Mouse (Mus musculus) adrenal gland, adult (tissue): ENCODE measurements around the gene Paqr8.
A peak's percentile ranks its signal among the peaks of the same experiment; 100 is the strongest.

ENCODE experiments used
- DNase-seq, 2 experiments: peaks; one replicate each; pipeline ENCODE4 v3.0.0; 2022 to 2023; ENCODE audit warnings: low spot score in 1 of 2; ENCODE audit not compliant: inconsistent age in 2 of 2

Paqr8 gene

DNA sequence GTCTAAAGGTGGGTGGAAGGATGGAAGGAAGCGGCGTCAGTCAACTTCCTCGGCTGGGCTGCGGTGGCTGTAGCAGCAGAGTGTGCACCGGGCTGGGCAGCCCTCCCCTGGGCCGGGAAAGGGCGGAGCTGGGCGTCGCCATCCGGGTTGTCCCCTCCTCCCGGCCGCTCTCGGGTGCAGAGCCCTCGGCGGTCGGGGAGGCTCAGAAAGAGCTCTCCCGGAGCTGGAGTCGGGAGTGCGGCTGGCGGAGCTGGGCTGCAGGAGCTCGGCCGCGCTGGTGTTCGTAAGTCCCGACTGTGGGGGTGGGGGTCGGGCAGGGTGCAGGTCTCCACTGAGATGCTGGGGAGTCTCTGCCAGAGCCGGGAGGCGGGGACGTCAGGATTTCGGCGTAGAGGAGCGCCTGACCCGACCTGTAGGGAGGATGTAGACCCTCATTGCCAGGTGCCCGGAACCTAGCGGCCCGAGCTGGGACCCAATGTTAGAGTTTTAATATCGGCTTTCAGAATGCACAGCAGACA is at the start of gene Paqr8:
Gene Paqr8 (plus strand): TSS at position 203 of the 518 bp plus-strand sequence.
- peak; percentile 95 to 97 for DNase-seq

DNA sequence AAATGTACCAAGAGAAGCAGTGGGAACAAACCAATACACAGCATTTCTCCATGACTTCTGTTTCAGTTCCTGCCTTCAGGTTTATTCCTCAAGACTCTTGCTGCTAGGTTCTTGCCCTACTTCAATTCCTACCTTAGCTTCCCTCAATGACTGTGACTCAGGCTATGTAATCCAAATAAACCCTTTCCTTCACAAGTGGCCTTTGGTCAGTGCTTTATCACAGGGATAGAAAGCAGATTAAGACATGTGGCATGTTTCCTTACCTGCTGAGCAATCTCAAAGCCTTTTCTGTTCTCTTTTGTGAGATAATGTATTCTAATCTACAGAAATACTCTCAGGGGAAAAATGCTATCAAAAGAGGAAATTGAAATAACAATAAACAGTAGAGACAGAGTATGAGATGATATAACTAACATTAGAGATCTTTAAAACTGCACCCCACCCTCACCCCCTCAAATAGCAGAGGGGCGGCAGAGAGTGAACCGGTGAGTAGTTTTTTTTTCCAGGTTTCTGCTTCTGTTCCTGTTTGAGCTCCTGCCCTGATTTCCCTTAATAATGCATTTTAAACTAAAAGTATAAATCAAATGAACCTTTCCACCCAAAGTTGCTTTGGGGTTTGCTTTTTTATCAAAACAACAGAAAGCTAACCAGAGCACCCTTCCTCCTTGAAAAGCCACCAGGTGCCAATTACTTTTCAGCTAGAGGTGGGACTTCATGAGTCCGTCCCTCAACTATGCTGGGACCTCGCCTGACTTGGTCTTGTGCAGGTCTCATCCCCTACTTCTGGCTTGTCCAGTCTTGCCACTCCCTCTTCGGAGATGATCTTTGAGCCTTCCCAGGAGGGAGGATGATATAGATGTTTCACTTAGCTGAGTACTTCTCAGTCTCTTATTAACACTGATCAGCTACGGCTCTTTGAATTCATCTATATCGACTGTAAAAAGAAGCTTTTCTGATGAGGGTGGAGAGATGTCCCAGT is 33.2 kb upstream of the Paqr8 start:
- no peak for DNase-seq

DNA sequence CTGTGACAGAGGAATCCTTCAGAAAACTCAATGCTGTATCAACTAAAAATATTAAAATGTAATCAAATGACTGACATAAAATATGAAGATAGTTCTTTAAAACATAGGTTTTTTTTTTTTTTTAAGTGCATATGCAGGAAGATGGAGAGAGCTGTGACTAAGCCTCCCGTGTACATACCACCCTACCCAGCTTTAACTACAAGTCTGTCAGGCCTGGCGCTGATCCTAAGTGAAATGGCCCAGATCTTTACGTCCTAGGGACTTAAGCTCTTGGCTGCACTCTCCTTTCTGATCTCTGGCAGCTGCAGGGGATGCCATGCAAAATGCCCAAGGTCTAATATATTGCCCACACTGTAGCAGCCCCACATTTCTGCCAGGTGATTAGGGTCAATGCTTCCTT is 29.6 kb upstream of the Paqr8 start:
- DNase-seq: no peak

DNA sequence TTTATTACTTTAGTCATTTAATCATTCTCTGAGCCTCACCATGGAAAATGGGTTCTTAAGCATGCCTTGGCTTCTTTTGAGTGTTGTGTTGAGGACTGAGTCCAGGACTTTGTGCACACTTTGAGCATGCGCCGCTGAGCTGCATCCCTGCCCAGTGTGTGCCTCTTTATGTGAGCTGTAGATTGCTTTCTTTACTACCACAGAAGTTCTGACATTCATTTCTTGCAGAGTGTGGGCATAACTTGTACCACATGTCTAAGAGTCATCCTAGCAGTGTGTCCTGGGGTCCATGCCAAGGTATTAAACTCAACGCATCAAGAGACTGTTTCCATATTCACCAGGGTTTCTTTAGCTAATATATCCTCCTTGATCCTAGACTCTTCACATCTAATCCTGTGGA is 28.5 kb upstream of the Paqr8 start:
- DNase-seq: no peak

DNA sequence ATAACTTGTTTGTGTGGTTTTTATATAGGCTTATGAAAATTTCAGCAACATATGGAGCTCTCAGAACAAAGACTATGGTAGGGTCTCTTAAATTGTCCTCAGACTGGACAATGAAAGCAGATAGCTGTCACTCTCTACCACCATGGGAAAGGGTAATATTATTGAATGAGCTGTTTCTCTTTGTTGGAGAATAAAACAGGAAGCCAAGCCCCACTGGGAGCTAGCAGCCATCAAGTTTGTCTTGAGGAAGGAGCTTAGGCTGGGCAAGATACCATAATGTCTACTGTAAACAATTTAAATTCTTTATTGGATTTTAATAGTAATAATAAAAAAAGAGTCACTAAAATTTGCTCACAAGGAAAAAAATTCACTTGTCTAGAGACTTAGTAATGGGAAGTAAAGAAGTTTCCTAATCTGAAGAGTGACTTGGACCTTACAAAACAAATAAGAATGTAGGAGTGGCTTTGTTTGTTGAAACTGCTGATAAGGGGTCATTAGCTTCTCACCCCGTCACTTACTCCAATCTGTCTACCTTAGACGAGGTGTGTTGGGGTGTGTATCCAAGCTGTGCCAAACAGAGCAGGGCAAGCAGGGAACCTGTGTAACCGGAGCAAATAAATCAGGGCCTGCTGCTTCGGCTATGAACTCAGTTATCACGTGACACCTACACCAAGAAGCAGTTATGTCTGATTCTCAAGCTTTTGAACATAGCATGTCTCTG is 26.8 kb upstream of the Paqr8 start:
- DNase-seq: no peak

DNA sequence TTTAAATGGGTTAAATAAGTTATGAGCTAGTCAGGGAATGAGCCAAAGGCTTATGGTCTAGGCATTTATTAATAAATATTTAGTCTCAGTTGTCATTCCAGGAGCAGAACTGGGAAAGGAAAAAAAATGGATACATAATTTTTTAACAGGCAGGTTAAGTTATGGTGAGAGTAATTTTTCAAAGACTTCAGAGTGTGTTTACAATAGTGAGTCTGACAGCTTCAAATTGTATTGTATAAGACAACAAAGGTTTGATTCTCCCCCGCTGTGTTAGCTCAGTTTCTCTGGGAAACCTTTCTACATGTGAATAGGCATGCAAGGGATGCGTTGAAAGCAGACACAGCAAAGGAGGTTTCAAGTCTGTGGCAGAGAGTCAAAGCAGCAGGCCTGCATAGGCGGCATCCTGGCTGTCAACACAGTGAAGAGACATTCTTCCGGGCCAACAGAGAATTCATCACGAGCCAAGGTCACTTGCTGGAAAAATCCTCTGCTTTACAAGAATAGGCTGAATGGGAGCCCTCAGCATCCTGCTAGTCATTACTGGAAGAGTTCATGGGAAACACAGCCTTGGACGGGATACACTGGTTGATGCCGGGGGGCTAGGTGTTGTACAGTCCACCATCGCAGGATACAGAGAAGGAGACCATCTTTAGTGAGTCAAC is 23.0 kb upstream of the Paqr8 start:
- DNase-seq: peak; percentile 50 to 81

DNA sequence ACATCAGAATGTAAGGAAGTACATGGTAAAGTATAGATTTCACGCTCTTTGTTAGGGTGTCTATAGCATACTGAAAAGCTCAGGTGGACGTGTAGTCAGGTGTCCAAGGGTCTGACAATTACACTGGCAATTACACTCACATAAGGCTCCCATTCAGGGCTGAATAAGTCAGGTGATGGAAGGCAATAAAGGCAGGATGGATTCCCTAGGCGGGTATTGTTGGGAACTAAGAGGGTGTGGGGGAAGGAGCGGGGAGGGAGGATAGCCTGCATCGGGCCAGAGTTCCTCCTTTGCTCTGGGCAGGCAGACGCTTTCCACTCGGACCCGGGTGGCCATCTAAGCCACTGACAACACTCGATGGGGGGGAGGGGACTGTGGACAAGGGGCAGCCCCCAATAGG is 22.4 kb upstream of the Paqr8 start:
- peak in 1 of 2 experiments; percentile 28 for DNase-seq

DNA sequence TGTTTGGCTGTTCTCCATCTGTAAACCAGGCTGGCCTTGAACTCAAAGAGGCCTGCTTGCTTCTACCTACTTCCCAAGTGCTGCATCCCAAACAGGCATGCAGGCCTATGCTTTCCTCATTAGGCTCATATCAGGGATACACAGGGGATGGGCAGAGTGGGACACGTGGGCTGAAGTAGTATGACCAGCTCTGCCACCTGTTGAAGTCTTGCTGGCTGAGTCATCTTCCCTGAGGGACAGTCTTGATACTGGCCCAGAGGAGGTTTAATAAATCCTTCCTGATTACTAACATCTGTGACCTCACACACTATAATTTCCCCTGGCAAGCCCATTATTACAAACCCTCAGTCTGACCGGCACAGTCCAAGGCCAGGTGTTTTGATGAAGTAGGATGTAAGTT is 19.5 kb upstream of the Paqr8 start:
- DNase-seq: peak; percentile 50 to 77

DNA sequence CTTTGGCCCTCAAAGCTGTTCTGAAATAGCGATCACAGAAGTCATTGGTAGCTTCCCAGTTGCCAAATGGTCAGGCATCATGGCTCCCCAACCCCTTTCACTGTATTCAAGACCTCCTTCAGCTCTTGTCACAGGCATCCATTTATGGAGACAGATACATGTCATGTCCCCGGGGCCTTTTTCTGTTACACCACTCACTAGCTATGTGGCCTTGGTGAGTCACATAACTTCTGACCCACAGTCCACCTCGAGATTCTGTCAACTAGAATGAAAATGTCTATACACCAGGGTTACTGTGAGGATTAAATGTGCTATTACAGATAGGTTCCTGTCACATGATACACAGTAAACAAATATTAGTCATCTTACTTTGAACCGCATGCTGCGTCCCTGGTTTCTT is 17.9 kb upstream of the Paqr8 start:
- DNase-seq: peak; percentile 63 to 84

DNA sequence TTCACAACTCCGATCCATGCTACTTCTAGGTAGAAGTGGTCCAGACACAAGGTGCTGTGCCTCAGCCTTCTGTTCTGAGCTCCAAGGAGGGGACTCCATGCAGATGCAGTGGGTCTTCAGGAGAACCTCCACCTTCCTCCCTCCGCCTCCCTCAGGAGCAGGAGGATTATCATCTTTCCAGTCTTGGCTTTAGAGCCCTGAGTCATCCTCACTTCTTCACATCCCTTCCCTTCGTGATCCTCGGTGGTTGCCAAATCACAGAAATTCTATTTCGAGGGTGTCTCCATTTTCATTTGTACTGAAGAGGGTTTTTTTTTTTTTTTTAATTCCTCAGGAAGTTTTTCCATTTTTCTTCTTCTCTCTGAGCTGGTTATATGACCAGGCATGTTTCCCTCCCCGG is 16.3 kb upstream of the Paqr8 start:
- no peak for DNase-seq

DNA sequence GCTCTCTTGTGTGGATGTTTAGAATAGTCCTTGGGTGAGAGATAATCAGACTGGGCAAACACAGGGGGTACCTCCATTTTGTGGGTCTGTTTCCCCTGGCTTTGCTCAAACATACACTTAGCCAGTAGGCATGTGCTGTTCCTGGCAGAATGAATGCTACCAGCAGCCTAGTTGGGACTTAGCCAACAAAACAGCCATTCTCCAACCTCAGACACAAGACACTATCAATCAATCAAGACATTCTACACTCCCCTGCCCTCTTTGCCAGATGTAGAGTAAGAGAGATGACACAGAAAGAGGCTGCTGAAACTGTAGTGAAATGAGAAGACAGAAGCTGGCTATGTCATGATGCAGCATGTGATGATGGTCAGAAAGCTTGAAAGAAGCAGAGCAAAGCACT is 13.1 kb upstream of the Paqr8 start:
- DNase-seq: peak in 1 of 2 experiments; percentile 64

DNA sequence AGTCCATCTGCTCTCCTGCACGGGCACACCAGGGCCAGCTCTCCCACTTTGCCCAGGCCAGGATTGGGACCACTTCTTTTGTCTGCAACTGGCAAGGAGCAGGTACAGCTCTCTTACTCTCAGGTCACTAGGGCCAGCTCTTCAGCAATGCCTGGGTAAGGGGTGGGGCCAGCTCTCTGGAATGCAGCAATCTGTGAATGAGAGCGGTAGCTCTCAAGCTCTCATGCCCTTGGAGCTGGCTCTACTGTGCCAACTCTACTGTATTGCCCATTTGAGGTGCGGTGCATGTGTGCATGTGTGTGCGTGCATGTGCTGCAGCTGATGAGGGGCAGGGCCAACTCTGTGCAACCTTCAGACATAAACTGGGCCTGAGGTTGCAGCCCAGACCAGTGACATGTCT is 11.0 kb upstream of the Paqr8 start:
- DNase-seq: no peak

DNA sequence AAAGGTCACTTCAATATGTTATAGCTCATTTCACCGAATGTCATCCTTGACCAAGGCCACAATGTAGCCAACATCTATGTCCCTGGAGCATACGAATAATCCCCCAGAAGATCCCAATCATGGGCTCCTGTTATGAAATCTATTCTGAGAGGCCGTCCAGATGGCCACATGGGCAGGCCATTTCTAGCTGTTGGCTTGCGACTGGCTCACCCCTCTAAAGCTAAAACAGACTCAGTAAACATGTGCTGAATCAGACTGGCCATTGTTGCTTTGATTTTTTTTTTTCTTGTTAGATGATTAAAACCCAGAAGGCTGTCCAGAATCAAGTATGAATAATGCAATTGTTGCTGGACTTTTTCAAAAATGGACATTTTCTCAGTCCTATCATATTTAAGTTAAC is 7.3 kb upstream of the Paqr8 start:
- peak in 1 of 2 experiments; percentile 56 for DNase-seq

DNA sequence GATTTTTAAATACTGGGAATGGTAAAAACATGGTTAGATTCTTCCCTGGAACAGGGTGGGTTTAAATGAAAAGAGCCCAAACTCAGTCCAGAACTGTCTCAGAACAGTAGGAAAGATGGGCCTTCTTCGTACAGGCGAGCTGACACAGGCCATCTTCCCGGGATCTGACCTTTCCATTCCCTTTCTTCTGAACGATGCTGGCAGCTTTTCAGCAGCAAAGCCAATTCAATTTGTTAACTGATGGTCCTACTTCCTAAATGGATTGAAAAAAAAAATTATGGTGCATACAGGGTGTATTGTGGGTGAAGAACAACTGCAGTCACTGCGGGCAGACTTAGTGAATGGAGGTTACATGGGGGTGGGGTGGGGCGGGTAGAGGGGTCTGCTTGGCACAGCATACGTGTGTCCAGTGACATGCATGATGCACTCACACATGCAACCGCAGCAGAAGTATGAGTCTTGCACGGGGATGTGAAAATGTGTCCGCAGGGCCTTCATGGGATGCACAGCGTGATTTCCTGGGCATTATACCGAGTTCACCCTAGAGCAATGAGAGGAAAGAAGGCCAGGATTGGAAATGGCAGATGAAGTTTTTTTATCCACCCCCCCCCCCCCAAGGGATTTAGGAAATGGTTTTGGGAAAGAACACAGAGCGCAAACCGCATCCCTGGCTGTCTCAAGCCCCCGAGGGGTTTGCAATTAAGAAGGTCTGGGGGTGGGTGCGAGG is 566 bp upstream of the Paqr8 start:
- peak; percentile 41 to 64 for DNase-seq

DNA sequence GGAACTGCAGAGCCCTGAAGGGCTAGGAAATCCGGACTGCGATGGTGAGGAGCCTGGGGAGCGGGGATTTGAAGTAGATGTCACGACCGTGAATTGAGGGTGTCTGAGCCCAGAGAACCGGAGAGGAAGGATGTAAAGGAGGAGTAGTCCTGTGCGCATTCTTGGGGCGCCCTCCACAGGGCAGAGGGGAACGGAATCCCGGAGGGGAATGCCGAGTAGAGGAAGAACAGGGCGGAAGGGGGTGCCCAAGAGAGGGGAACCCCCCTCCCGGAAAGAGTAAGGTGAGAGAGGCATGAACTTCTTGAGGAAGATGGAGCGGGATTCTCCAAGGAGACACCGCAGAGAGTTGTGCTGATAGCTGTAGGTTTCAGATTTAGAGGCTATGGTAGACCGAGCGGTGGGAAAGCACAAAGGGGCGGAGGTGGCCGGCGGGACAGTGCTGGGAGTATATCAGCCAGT is 564 bp downstream of the Paqr8 start:
- DNase-seq: peak; percentile 87 to 95

DNA sequence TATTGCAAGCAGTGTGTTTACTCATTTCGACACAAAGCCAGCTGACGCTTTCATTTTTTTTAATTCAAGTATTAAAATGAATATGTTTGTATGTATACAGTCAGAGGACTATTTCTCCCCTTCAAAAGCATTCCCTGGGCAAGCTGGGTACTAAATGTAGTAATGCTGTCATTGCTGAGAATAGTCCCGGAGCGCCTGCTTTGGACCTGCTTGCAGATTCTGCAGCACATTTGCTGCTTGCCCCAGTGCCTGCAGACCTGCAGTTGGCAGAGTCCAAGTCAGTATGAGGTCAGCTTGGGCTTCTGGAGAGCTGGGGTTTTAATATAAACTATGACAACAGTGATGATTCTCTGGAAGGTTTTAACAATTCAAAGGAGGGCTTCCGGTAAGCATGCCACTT is 2.7 kb downstream of the Paqr8 start:
- no peak for DNase-seq

DNA sequence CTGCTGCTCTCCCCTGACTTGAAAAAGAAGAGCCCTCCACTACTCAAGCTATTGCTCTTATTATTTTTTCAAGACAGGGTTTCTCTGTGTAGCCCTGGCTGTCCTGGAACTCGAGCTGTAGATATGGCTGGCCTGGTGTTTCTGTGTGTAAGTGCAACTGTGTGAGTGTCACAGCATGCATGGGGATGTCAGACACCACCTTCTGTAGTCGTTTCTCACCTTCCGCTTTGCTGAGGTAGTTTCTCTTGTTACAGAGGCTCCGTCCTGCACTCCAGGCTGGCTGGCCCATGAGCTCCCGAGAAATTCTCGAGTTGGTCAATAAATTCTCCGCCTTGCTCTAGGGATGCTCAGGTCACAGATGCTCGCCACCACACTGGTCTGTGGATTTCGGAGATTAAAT is 8.0 kb downstream of the Paqr8 start:
- DNase-seq: no peak

DNA sequence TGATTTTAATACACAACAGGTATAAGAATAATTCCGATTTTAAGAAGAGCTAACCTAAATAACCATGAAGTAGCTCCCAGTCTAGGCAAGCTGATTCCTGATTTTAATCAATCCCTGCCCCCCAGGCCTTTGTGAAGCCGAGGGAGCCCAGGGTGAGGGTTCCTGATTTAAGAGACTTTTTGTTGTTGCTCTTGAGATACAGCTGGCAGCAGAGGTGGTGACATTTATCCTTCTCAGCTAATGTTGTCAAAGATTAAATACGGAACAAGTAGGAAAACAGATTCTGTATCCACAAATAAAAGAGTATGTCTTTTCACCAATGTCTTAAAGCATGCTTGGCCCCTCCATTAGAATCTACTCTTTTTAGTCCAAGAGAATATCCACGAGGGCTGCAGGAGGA is 9.9 kb downstream of the Paqr8 start:
- DNase-seq: no peak

DNA sequence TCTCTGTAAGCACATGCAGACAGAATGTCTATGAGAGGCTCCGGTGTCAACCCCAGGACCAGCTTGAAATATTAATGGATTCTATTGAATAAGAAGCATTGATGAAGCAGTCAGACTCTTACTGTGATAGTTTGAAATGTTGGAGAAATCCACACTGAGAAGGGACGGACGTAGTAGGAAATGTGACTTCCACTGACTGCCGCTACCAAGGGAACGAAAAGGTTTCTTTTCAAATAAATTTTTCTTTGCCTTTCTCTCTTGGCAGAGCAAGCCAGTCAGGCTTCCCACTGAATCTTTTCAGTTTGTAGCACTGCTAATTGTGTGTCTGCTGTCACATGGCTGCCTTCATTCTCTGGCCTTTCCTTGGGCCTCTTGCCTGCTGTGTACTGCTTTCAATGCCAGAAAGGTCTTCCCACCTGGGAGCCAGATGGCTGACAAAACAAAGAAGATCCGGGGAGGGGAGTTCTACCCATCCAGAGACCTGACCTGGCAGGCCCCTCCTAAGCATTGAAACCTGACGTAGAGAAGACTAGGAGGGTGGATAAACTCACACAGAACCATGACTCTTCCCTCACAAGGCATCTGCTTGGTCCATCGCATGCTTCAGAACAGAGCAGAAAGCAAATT is 15.2 kb downstream of the Paqr8 start:
- DNase-seq: peak in 1 of 2 experiments; percentile 20

DNA sequence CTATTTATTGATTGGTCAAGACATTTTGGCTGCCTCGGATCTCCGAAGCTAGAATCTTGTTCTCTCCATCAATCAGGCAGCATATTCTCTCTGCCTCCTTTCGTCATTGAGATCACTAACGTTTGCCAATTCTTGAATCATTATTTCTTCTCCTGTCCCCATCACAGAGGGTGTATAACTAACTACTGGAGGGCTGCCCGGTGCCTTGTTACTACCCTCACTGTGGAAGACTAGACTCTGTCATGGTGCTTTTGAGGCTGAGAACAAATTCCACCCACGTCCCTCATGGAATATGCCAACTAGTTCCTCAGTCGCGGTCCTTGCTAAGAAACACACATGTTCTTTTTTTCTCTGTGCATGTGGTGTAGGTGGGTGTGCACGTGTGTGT is 15.7 kb downstream of the Paqr8 start:
- DNase-seq: no peak
